8 mouse cellular contexts compared by ENCODE assay signal in genomic region chr2:165153006-165153405, GRCm38 (mm10).
DNase-seq lines count a peak whose midpoint lies in the region; ATAC-seq lines count a peak whose summit lies in the region.

No protein-coding gene starts in this region.

- H3K36me3 ChIP-seq in kidney, embryonic 16.5 days (ENCODE audit: insufficient read depth, low read length), result no peaks in the 10 kb centered on the region

- no peak overlapping the region for H3K4me2 ChIP-seq in kidney, embryonic 16.5 days (replicated peaks; ENCODE audit: low read depth, low read length)

- 35% methylated on average over 12 of the region's 12 CpGs for WGBS in kidney, embryonic 16.5 days

- DNase-seq in layer of hippocampus, adult 11-12 months (ENCODE audit: low spot score), result peak; percentile 60
- DNase-seq in layer of hippocampus, adult 9-10 months (ENCODE audit: low spot score), result no peak
- DNase-seq in frontal cortex, adult 2 months (ENCODE audit: extremely low spot score in 1 of 2, low spot score in 1 of 2), result peak; percentile 68 to 79
- peak; percentile 56 to 75 for DNase-seq in heart, postnatal 10 days
- DNase-seq in right cerebral cortex, postnatal 14 days, result peak; percentile 53
- no peak for DNase-seq in ovary, postnatal 10 days (ENCODE audit: low spot score)
- DNase-seq in kidney, adult 18-20 months, result no peak

- peaks cover 3% of the 10 kb centered on the region; the same call in 1 of the 2 replicates for H3K27me3 ChIP-seq in kidney, embryonic 16.5 days (ENCODE audit: insufficient read depth, low read length)

- ATAC-seq in kidney, embryonic 16.5 days (ENCODE audit: low FRiP score, low TSS enrichment), result no peak

- no peaks in the 10 kb centered on the region for H3K9me3 ChIP-seq in kidney, embryonic 16.5 days (ENCODE audit: low read length)

- no peak overlapping the region for H3K27ac ChIP-seq in kidney, embryonic 16.5 days (ENCODE audit: low read length)

- intact Hi-C loops in heart, postnatal 10 days (cut with DNase I), result no loop called here

- no peak overlapping the region for H3K4me3 ChIP-seq in kidney, embryonic 16.5 days (ENCODE audit: low read length)

- peaks cover 4% of the 10 kb centered on the region; the same call in 1 of the 2 replicates for H3K4me1 ChIP-seq in kidney, embryonic 16.5 days (ENCODE audit: insufficient read depth, low read length)

- H3K9ac ChIP-seq in kidney, embryonic 16.5 days (replicated peaks; ENCODE audit: low read length), result no peak overlapping the region

Comparison
In these comparisons a context has a peak if more than half of its experiments do, and no peak if none do; other contexts are left out.
1. DNase-seq: peak in layer of hippocampus, adult 11-12 months (single experiment), frontal cortex, adult 2 months (2 of 2), heart, postnatal 10 days (2 of 2) and right cerebral cortex, postnatal 14 days (single experiment); none in layer of hippocampus, adult 9-10 months (single experiment), ovary, postnatal 10 days (single experiment) and kidney, adult 18-20 months (single experiment).